Mouse (Mus musculus): Measurements from ENCODE around the gene Robo4. TPM values are rescaled to one million over a fixed set of nuclear protein-coding genes. Genes with fewer than 3 reads are reported as not detected.

Robo4 gene
- total and polyA plus RNA-seq, 3 experiments, result not detected

- Histone ChIP-seq H3K9me3 (replicated peaks; ENCODE audit: insufficient read depth, low read length) (no peaks in the 10 kb centered on the region), H3K27ac (ENCODE audit: control insufficient read depth, low read depth, low read length) (no peak overlapping the region), H3K4me3 (ENCODE audit: control insufficient read depth in 1 of 2, insufficient read depth in 1 of 2, low read depth in 2 of 2, low read length in 2 of 2) (no peak overlapping the region), H3K36me3 (ENCODE audit: control insufficient read depth in 1 of 2, insufficient read depth in 2 of 2, low read length in 2 of 2) (no peaks in the 10 kb centered on the region), H3K9ac (ENCODE audit: control insufficient read depth, low read depth, low read length, poor library complexity, severe bottlenecking) (no peak overlapping the region), H3K79me2 (ENCODE audit: control insufficient read depth, insufficient read depth, low read length, poor library complexity) (no peaks in the 10 kb centered on the region), H3K4me1 (ENCODE audit: control insufficient read depth in 1 of 2, insufficient read depth in 2 of 2, low read length in 2 of 2) (no peaks in the 10 kb centered on the region), H3K27me3 (ENCODE audit: control insufficient read depth in 1 of 2, insufficient read depth in 2 of 2, low read length in 2 of 2) (peaks cover 2 to 8% of the 10 kb centered on the region in 2 experiments)
- no peak for TF ChIP-seq POLR2AphosphoS5 (IDR thresholded peaks at IDR 0.05; ENCODE audit: borderline replicate concordance, low read depth, low read length)
- no peak for DNase-seq (ENCODE audit: low read depth, low spot score)
These were observed 30.4 kb upstream of the Robo4 start for GRCm38 (mm10) chr9:37371232-37371801.

GRCm38 (mm10) chr9:37375718-37376117, 26.0 kb upstream of the Robo4 start:
- Histone ChIP-seq H3K4me3 (ENCODE audit: control insufficient read depth in 1 of 2, insufficient read depth in 1 of 2, low read depth in 2 of 2, low read length in 2 of 2) (no peak overlapping the region), H3K9me3 (replicated peaks; ENCODE audit: insufficient read depth, low read length) (no peaks in the 10 kb centered on the region), H3K27me3 (ENCODE audit: control insufficient read depth in 1 of 2, insufficient read depth in 2 of 2, low read length in 2 of 2) (peaks cover 0 to 6% of the 10 kb centered on the region in 2 experiments; a peak in 2 of 4 replicates), H3K79me2 (ENCODE audit: control insufficient read depth, insufficient read depth, low read length, poor library complexity) (no peaks in the 10 kb centered on the region), H3K27ac (ENCODE audit: control insufficient read depth, low read depth, low read length) (no peak overlapping the region), H3K4me1 (ENCODE audit: control insufficient read depth in 1 of 2, insufficient read depth in 2 of 2, low read length in 2 of 2) (no peaks in the 10 kb centered on the region), H3K9ac (ENCODE audit: control insufficient read depth, low read depth, low read length, poor library complexity, severe bottlenecking) (no peak overlapping the region), H3K36me3 (ENCODE audit: control insufficient read depth in 1 of 2, insufficient read depth in 2 of 2, low read length in 2 of 2) (no peaks in the 10 kb centered on the region)
- DNase-seq (ENCODE audit: low read depth, low spot score), result peak; percentile 18
- TF ChIP-seq ZKSCAN1 (IDR thresholded peaks at IDR 0.05; ENCODE audit: low read depth, low read length) (no peak), USF2 (IDR thresholded peaks at IDR 0.05; ENCODE audit: borderline replicate concordance in 1 of 2, insufficient read depth in 1 of 2, low read depth in 1 of 2, low read length in 2 of 2) (no peak), TBP (IDR thresholded peaks at IDR 0.05; ENCODE audit: low read depth, low read length) (no peak), RCOR1 (IDR thresholded peaks at IDR 0.05; ENCODE audit: low read depth, low read length) (no peak), UBTF (IDR thresholded peaks at IDR 0.05; ENCODE audit: borderline replicate concordance, insufficient read depth, low read depth, low read length) (no peak), ZNF384 (IDR thresholded peaks at IDR 0.05; ENCODE audit: low read depth, low read length) (no peak), MYC (IDR thresholded peaks at IDR 0.05; ENCODE audit: low read depth, low read length) (no peak), CTCF (IDR thresholded peaks at IDR 0.05 in 2 of 3, conservative IDR thresholded peaks at IDR 0.05 in 1 of 3; ENCODE audit: control insufficient read depth in 1 of 3, insufficient read depth in 1 of 3, low read depth in 2 of 3, low read length in 3 of 3, poor library complexity in 1 of 3, severe bottlenecking in 1 of 3) (no peak), ZMIZ1 (IDR thresholded peaks at IDR 0.05; ENCODE audit: low read depth, low read length) (no peak), HCFC1 (IDR thresholded peaks at IDR 0.05; ENCODE audit: low read depth, low read length) (no peak), EP300 (IDR thresholded peaks at IDR 0.05; ENCODE audit: low read depth in 1 of 2, low read length in 2 of 2) (no peak)

- Histone ChIP-seq H3K79me2 (ENCODE audit: control insufficient read depth, insufficient read depth, low read length, poor library complexity) (no peaks in the 10 kb centered on the region), H3K36me3 (ENCODE audit: control insufficient read depth in 1 of 2, insufficient read depth in 2 of 2, low read length in 2 of 2) (no peaks in the 10 kb centered on the region), H3K9me3 (replicated peaks; ENCODE audit: insufficient read depth, low read length) (no peaks in the 10 kb centered on the region), H3K4me1 (ENCODE audit: control insufficient read depth in 1 of 2, insufficient read depth in 2 of 2, low read length in 2 of 2) (no peaks in the 10 kb centered on the region), H3K27me3 (ENCODE audit: control insufficient read depth in 1 of 2, insufficient read depth in 2 of 2, low read length in 2 of 2) (0 out of 4 replicates have a peak, but pooled peaks cover 0 to 1% of the 10 kb centered on the region in 2 experiments), H3K27ac (ENCODE audit: control insufficient read depth, low read depth, low read length) (no peak overlapping the region), H3K9ac (ENCODE audit: control insufficient read depth, low read depth, low read length, poor library complexity, severe bottlenecking) (no peak overlapping the region), H3K4me3 (ENCODE audit: control insufficient read depth in 1 of 2, insufficient read depth in 1 of 2, low read depth in 2 of 2, low read length in 2 of 2) (no peak overlapping the region)
- TF ChIP-seq HCFC1 (IDR thresholded peaks at IDR 0.05; ENCODE audit: low read depth, low read length) (no peak), NRF1 (IDR thresholded peaks at IDR 0.05; ENCODE audit: insufficient read depth, low read depth, low read length, poor library complexity, severe bottlenecking) (no peak), E2F4 (IDR thresholded peaks at IDR 0.05; ENCODE audit: borderline replicate concordance, low read depth, low read length) (no peak), ZMIZ1 (IDR thresholded peaks at IDR 0.05; ENCODE audit: low read depth, low read length) (no peak), GATA1 (IDR thresholded peaks at IDR 0.05; ENCODE audit: low read depth, low read length) (no peak), USF1 (IDR thresholded peaks at IDR 0.05; ENCODE audit: low read depth, low read length) (no peak), POLR2A (IDR thresholded peaks at IDR 0.05; ENCODE audit: control insufficient read depth in 1 of 2, insufficient read depth in 1 of 2, low read depth in 1 of 2, low read length in 2 of 2, poor library complexity in 1 of 2) (no peak), MYB (IDR thresholded peaks at IDR 0.05; ENCODE audit: low read depth, low read length) (no peak), SMC3 (IDR thresholded peaks at IDR 0.05; ENCODE audit: low read depth, low read length) (no peak), TBP (IDR thresholded peaks at IDR 0.05; ENCODE audit: low read depth, low read length) (no peak)
- no peak for DNase-seq (ENCODE audit: low read depth, low spot score)
These were observed 18.5 kb upstream of the Robo4 start for GRCm38 (mm10) chr9:37383161-37383560.

Data from MEL (cell line).